Comparison of ENCODE assay signal across 17 mouse cellular contexts in genomic region chr12:13028086-13028485, GRCm38 (mm10).
DNase-seq lines count a peak whose midpoint lies in the region; ATAC-seq lines count a peak whose summit lies in the region.
"Had no signal": no experiment of that assay in that cellular context is flagged by ENCODE, and none has a peak within 500 bp of the region (broad histone marks: within the 10 kb centered on the region; RNA-seq: fewer than 3 reads in every experiment).

No protein-coding gene starts in this region.

- H3K36me3 ChIP-seq in kidney, embryonic 14.5 days (ENCODE audit: control insufficient read depth, insufficient read depth, low read length) = no peaks in the 10 kb centered on the region
- no peaks in the 10 kb centered on the region for H3K36me3 ChIP-seq in embryonic facial prominence, embryonic 11.5 days (replicated peaks; ENCODE audit: control insufficient read depth, insufficient read depth, low read depth, low read length)
- H3K36me3 ChIP-seq: forebrain, embryonic 12.5 days; limb, embryonic 12.5 days had no signal

- H3K4me1 ChIP-seq in kidney, embryonic 14.5 days (ENCODE audit: control insufficient read depth, insufficient read depth, low read length) = no peaks in the 10 kb centered on the region
- H3K4me1 ChIP-seq in embryonic facial prominence, embryonic 11.5 days (ENCODE audit: control insufficient read depth, insufficient read depth, low read length) = no peaks in the 10 kb centered on the region; the same call in 1 of the 2 replicates

- 29% methylated on average over 3 of the region's 3 CpGs for WGBS in kidney, embryonic 14.5 days
- WGBS in embryonic facial prominence, embryonic 11.5 days = 39% methylated on average over 3 of the region's 3 CpGs

- no peak overlapping the region for H3K9ac ChIP-seq in kidney, embryonic 14.5 days (ENCODE audit: low read depth, low read length)
- no peak overlapping the region for H3K9ac ChIP-seq in embryonic facial prominence, embryonic 11.5 days (replicated peaks; ENCODE audit: low read length)
- H3K9ac ChIP-seq: forebrain, embryonic 12.5 days; limb, embryonic 12.5 days; liver, embryonic 14.5 days had no signal

- H3K9me3 ChIP-seq in kidney, embryonic 14.5 days (ENCODE audit: control insufficient read depth, low read length) = no peaks in the 10 kb centered on the region
- no peaks in the 10 kb centered on the region for H3K9me3 ChIP-seq in embryonic facial prominence, embryonic 11.5 days (replicated peaks; ENCODE audit: control insufficient read depth, low read length)
- H3K9me3 ChIP-seq: forebrain, embryonic 12.5 days; limb, embryonic 12.5 days had no signal

- H3K4me3 ChIP-seq in kidney, embryonic 14.5 days (ENCODE audit: low read length) = no peak overlapping the region
- H3K4me3 ChIP-seq in embryonic facial prominence, embryonic 11.5 days (ENCODE audit: low read depth, low read length) = no peak overlapping the region
- H3K4me3 ChIP-seq: forebrain, embryonic 12.5 days; limb, embryonic 12.5 days had no signal

- no peak overlapping the region for H3K27ac ChIP-seq in kidney, embryonic 14.5 days (ENCODE audit: low read depth, low read length)
- H3K27ac ChIP-seq in embryonic facial prominence, embryonic 11.5 days (replicated peaks; ENCODE audit: low read depth, low read length) = no peak overlapping the region
- H3K27ac ChIP-seq: forebrain, embryonic 12.5 days; hindbrain, postnatal 0 days; limb, embryonic 12.5 days; liver, embryonic 14.5 days had no signal

- H3K27me3 ChIP-seq in kidney, embryonic 14.5 days (ENCODE audit: control insufficient read depth, insufficient read depth, low read length) = no peaks in the 10 kb centered on the region
- H3K27me3 ChIP-seq in embryonic facial prominence, embryonic 11.5 days (ENCODE audit: control insufficient read depth, insufficient read depth, low read length) = no peaks in the 10 kb centered on the region
- H3K27me3 ChIP-seq: CH12.LX; forebrain, embryonic 12.5 days; limb, embryonic 12.5 days; Patski had no signal

- no peak for ATAC-seq in kidney, embryonic 14.5 days (ENCODE audit: low FRiP score, low TSS enrichment)
- no peak for ATAC-seq in embryonic facial prominence, embryonic 11.5 days (replicated peaks; ENCODE audit: insufficient number of reproducible peaks, low FRiP score, low TSS enrichment, low read depth)
- ATAC-seq: hindbrain, postnatal 0 days; Patski had no signal

- peak; percentile 18 for DNase-seq in adrenal gland, postnatal 14 days
- no peak for DNase-seq in adrenal gland, adult 18-20 months (ENCODE audit: low spot score in 2 of 2)
- DNase-seq in kidney, postnatal 4 days = peak; percentile 47 to 53
- peak; percentile 15 for DNase-seq in R1 (ENCODE audit: low read depth, low spot score)
- peak; percentile 35 for DNase-seq in embryonic facial prominence, embryonic 11.5 days (ENCODE audit: low spot score)
- no peak for DNase-seq in ovary, adult 18-20 months (ENCODE audit: low spot score)
- no peak for DNase-seq in spleen, adult 18-20 months
- DNase-seq: cerebellum, adult 18-20 months; kidney, adult 2 months; midbrain, embryonic 14.5 days had no signal

- H3K4me2 ChIP-seq in kidney, embryonic 14.5 days (replicated peaks; ENCODE audit: low read depth, low read length) = no peak overlapping the region
- H3K4me2 ChIP-seq in embryonic facial prominence, embryonic 11.5 days (ENCODE audit: low read depth, low read length) = no peak overlapping the region
- H3K4me2 ChIP-seq: forebrain, embryonic 12.5 days; limb, embryonic 12.5 days had no signal

Comparison
In these comparisons a context has a peak if more than half of its experiments do, and no peak if none do; other contexts are left out.
1. DNase-seq: peak in adrenal gland, postnatal 14 days (single experiment), kidney, postnatal 4 days (2 of 2), R1 (single experiment) and embryonic facial prominence, embryonic 11.5 days (single experiment); none in adrenal gland, adult 18-20 months (0 of 2), ovary, adult 18-20 months (single experiment) and spleen, adult 18-20 months (0 of 2).